Mouse (Mus musculus) embryonic stem cell, embryonic (primary cell): ENCODE results near the gene Sh3tc1.

Source experiments
- CTCF ChIA-PET, 4 experiments: fragments of 300-600 bp in 2 of 4; fragments of 350-600 bp in 2 of 4; sonication (Branson Sonifier 250); formaldehyde crosslinking; loops; one replicate each; lab custom pipeline; 2022; ENCODE audit warnings: inconsistent platforms in 2 of 4; lab: Charles Lee
- POLR2A ChIA-PET, 4 experiments: fragments of 300-600 bp in 2 of 4; fragments of 350-600 bp in 2 of 4; sonication (Branson Sonifier 250); formaldehyde crosslinking; loops; one replicate each; lab custom pipeline; 2022; ENCODE audit warnings: antibody characterized with exemption in 4 of 4, inconsistent platforms in 1 of 4; lab: Charles Lee

Sh3tc1 gene

DNA sequence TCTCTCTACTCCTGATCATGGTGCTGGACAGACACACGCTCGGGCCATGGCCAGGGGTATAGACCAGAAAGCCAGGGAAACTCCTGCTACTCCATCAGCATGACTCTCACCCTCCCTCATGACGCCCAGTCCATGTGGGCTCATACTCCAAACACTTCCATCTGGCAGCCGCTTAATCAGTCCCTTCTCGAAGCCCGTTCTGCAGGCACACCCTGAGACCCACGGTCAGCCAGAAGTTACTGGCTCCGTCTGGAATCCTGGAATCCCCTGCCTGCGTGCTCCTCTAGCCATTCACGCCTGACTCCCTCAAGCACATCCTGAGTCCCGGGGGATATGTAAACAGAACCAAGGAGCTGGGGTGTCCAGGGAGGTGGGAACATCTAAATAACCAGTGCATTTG is 48.5 kb downstream of the Sh3tc1 start:
- ChIA-PET POLR2A (interaction anchor here in 2 of 4 experiments (0.9 to 1.6 kb wide), 2 partner anchors 10 to 18 kb away, joined by 3 read pairs; no protein-coding TSS in a partner anchor), CTCF (interaction anchor here in 2 of 4 experiments (0.5 to 1.6 kb wide), 4 partner anchors 9 to 66 kb away, joined by 3 to 4 read pairs (median 3); partner anchors contain the start of gene Ablim2 (in 1 of the 2))

DNA sequence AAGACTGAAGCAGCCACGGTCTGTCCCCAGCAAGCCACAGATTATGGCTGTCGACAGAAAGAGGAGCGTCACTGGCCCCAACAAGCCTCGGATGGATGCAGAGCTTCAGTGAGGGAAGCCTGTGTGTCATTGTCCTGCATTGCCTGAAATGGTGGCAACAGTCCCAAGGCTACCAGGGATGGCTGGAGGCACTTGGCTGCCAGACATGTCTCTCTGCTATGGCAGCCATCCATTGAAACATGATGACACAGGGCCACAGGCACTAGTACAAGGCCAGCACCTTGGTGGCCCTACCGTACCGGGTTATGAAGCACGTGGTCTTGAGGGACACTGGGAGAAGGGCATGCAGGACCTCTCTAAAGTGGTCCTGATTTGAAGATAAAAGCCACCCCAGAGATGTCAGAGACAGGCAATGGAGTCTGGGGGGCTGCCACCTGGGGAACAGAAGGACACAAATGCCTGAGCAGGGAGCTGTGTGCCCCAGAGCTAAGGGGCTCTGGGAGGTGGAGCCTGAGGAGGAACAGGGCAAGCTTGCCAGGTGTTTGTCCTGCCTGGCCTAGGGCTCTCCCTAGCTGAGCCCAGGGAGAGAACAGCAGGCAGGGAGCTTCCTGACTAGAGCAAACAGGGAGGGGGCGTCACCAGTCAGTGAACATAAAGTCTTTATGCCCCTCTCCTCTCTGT is 49.2 kb downstream of the Sh3tc1 start:
- CTCF ChIA-PET, result interaction anchor here (0.6 to 1.6 kb wide), 6 partner anchors 10 to 329 kb away, joined by 3 to 4 read pairs (median 3); no protein-coding TSS in a partner anchor
- POLR2A ChIA-PET, result interaction anchor here in 2 of 4 experiments (0.9 to 1.6 kb wide), 3 partner anchors 10 to 142 kb away, joined by 3 read pairs; no protein-coding TSS in a partner anchor

DNA sequence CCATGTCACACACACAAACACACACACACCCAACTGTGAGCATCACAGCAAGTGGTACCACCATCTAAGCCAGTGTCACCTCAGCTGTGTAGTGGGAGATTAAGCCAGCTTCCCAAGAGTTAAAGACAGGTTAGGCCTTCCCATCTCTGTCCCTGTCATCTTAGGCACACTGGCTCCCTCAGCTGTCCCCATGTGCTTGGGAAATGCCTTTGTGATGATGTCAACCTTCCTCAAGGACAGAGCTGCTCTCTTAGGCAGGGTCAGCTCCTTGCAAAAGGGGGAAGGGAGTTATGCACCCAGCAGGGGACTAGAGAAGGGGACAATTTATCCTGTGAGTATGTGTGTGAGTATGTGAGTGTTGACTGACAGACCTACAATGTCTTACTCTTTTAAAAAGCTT is 50.4 kb downstream of the Sh3tc1 start:
- ChIA-PET CTCF (interaction anchor here (0.6 to 1.7 kb wide), 8 partner anchors 11 to 1196 kb away, joined by 3 to 9 read pairs (median 4); no protein-coding TSS in a partner anchor), POLR2A (interaction anchor here in 3 of 4 experiments (0.9 to 1.6 kb wide), 6 partner anchors 19 to 143 kb away, joined by 3 to 6 read pairs (median 4); partner anchors contain the start of gene Trmt44 (in 1 of the 3))

- ChIA-PET CTCF (interaction anchor here in 2 of 4 experiments (0.8 to 1.7 kb wide), 3 partner anchors 12 to 93 kb away, joined by 3 to 9 read pairs (median 4); no protein-coding TSS in a partner anchor), POLR2A (interaction anchor here in 2 of 4 experiments (1.0 to 1.4 kb wide), 3 partner anchors 19 to 113 kb away, joined by 3 to 4 read pairs (median 4); partner anchors contain the start of gene Trmt44 (in 1 of the 2))
These were observed 50.9 kb downstream of the Sh3tc1 start for GRCm38 (mm10) chr5:35688851-35689250.

- ChIA-PET CTCF (interaction anchor here in 3 of 4 experiments (1.1 to 1.5 kb wide), 4 partner anchors 14 to 157 kb away, joined by 3 to 9 read pairs (median 3); no protein-coding TSS in a partner anchor), POLR2A (interaction anchor here in 1 of 4 experiments (1.0 to 1.3 kb wide), 2 partner anchors 10 to 23 kb away, joined by 3 read pairs; no protein-coding TSS in a partner anchor)
These were observed 52.7 kb downstream of the Sh3tc1 start for GRCm38 (mm10) chr5:35687098-35687497.

DNA sequence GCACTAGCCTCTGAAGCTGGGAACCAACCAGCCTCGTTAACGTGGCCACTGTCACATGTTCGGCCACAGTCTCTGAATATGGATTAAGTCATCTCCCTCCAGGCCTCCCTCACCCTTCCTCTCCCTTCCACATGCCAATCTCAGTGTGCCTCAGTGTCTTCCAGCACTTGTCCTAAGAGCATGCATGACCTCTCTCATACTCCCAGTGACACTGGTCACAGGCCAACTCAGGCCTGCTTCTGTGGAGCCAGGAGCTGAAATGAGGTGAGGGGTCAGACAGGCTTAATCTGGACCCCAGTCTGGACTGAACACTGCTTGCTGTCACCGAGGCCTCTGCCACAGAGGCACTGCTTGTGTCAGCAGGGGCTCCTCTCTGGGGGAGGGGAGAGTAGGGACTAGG is 53.5 kb downstream of the Sh3tc1 start:
- ChIA-PET POLR2A (interaction anchor here in 1 of 4 experiments (1.0 kb wide), 1 partner anchor 10 kb away, joined by 3 read pairs; no protein-coding TSS in a partner anchor), CTCF (interaction anchor here in 2 of 4 experiments (0.6 to 1.2 kb wide), 2 partner anchors 156 to 1094 kb away, joined by 3 to 5 read pairs; no protein-coding TSS in a partner anchor)

DNA sequence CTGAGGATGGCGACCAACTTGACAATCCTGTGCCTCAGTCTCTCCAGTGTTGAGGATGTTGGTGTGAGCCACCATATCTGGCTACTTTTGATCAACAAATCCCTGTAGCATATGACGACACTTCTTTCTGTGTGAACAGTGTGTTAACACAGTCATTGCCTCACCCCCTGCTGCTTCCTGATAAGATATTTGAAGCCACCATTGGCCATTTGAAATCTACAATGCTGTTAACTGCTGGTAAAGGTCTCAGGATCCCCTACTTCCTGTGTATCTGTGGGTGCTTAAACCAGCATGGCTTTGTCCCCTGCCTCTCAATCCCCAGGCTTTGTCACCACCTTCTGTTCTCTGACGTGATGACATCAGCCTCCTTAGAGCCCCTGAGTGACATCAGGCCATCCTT is 54.7 kb downstream of the Sh3tc1 start:
- ChIA-PET POLR2A (no interaction called here), CTCF (interaction anchor here in 1 of 4 experiments (0.5 kb wide), 1 partner anchor 91 kb away, joined by 7 read pairs; no protein-coding TSS in a partner anchor)

GRCm38 (mm10) chr5:35680958-35681357 is 58.8 kb downstream of the Sh3tc1 start:
- ChIA-PET CTCF (interaction anchor here (0.7 to 1.8 kb wide), 9 partner anchors 10 to 499 kb away, joined by 3 to 7 read pairs (median 3); no protein-coding TSS in a partner anchor), POLR2A (no interaction called here)

- POLR2A ChIA-PET, result interaction anchor here (0.5 to 1.4 kb wide), 10 partner anchors 10 to 1684 kb away, joined by 3 to 12 read pairs (median 4); partner anchors contain the start of genes Ablim2 (in 1 of the 4) and Trmt44 (in 1 of the 4)
- CTCF ChIA-PET, result interaction anchor here (0.6 to 2.0 kb wide), 15 partner anchors 11 to 84 kb away, joined by 3 to 11 read pairs (median 4); no protein-coding TSS in a partner anchor
These were observed 60.3 kb downstream of the Sh3tc1 start, which contains the start of gene Htra3 for GRCm38 (mm10) chr5:35679256-35680155. Gene Htra3, minus strand, starts transcription at chr5:35679782.

- ChIA-PET POLR2A (interaction anchor here in 1 of 4 experiments (1.0 kb wide), 1 partner anchor 11 kb away, joined by 3 read pairs; no protein-coding TSS in a partner anchor), CTCF (interaction anchor here in 2 of 4 experiments (0.6 to 1.6 kb wide), 3 partner anchors 13 to 37 kb away, joined by 3 to 4 read pairs (median 3); no protein-coding TSS in a partner anchor)
These were observed 62.8 kb downstream of the Sh3tc1 start for GRCm38 (mm10) chr5:35676964-35677363.

GRCm38 (mm10) chr5:35674081-35674555 is 65.7 kb downstream of the Sh3tc1 start:
- ChIA-PET POLR2A (no interaction called here), CTCF (interaction anchor here in 2 of 4 experiments (1.2 to 1.8 kb wide), 2 partner anchors 78 to 79 kb away, joined by 4 to 8 read pairs; no protein-coding TSS in a partner anchor)

DNA sequence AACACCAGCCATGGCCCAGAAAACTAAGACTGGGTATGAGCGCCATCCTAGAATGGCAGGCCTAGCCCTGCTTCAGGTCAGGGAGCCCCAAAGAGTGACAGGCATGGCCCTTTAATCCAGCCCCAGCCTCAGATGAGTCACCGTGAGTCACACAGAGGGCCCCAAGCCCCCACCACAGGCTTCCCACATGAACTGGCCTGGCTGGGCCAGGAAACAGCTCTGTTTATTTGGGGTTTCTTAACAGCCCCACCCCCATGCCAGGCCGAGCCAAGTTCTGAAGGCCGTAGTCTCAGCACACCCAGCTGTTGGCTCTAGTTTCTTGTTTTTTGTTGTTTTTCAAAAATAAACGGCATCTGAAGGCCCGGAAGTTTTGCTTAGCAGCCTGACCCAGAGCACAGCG is 66.7 kb downstream of the Sh3tc1 start:
- ChIA-PET CTCF (interaction anchor here in 1 of 4 experiments (0.8 to 1.0 kb wide), 2 partner anchors 17 to 27 kb away, joined by 3 read pairs; no protein-coding TSS in a partner anchor), POLR2A (no interaction called here)

GRCm38 (mm10) chr5:35672581-35672980 is 67.2 kb downstream of the Sh3tc1 start:
- CTCF ChIA-PET, result interaction anchor here in 2 of 4 experiments (0.6 to 1.0 kb wide), 3 partner anchors 16 to 238 kb away, joined by 3 read pairs; no protein-coding TSS in a partner anchor
- POLR2A ChIA-PET, result no interaction called here

GRCm38 (mm10) chr5:35671474-35671891 is 68.3 kb downstream of the Sh3tc1 start:
- POLR2A ChIA-PET, result no interaction called here
- CTCF ChIA-PET, result interaction anchor here in 3 of 4 experiments (0.5 to 1.6 kb wide), 6 partner anchors 19 to 306 kb away, joined by 3 to 5 read pairs (median 4); no protein-coding TSS in a partner anchor

GRCm38 (mm10) chr5:35670412-35670801 is 69.4 kb downstream of the Sh3tc1 start:
- ChIA-PET POLR2A (interaction anchor here in 2 of 4 experiments (0.6 to 1.6 kb wide), 9 partner anchors 9 to 125 kb away, joined by 3 to 8 read pairs (median 3); partner anchors contain the start of genes Htra3 (in 1 of the 2) and Trmt44 (in 1 of the 2)), CTCF (interaction anchor here (0.6 to 1.6 kb wide), 16 partner anchors 10 to 188 kb away, joined by 3 to 6 read pairs (median 4); no protein-coding TSS in a partner anchor)

- POLR2A ChIA-PET, result interaction anchor here in 2 of 4 experiments (0.7 to 1.6 kb wide), 7 partner anchors 9 to 118 kb away, joined by 3 to 6 read pairs (median 3); partner anchors contain the start of genes Htra3 (in 1 of the 2) and Trmt44 (in 1 of the 2)
- CTCF ChIA-PET, result interaction anchor here (0.6 to 1.6 kb wide), 13 partner anchors 14 to 188 kb away, joined by 3 to 6 read pairs (median 4); no protein-coding TSS in a partner anchor
These were observed 69.9 kb downstream of the Sh3tc1 start for GRCm38 (mm10) chr5:35669747-35670411.
